Mouse (Mus musculus) brain, embryonic 14.5 days (tissue): ENCODE data around the gene Mpp3.

Experiments
- CTCF ChIP-seq: fragments of 200-500 bp; IDR thresholded peaks from 2 replicates; pipeline ENCODE4 v1.5.1; 2012; ENCODE audit warnings: inconsistent platforms, mild to moderate bottlenecking, moderate library complexity, borderline replicate concordance; ENCODE audit not compliant: insufficient read depth, insufficient read length; ENCODE audit errors: extremely low read depth
- POLR2A ChIP-seq: fragments of 200-500 bp; IDR thresholded peaks from 2 replicates; pipeline ENCODE4 v1.6.1; 2012; ENCODE audit warnings: mild to moderate bottlenecking, inconsistent platforms, borderline replicate concordance; ENCODE audit not compliant: poor library complexity, insufficient read depth, insufficient read length, severe bottlenecking; ENCODE audit errors: extremely low read depth

- no peak for TF ChIP-seq CTCF
- TF ChIP-seq POLR2A, result no peak
Observed at GRCm38 (mm10) chr11:102025354-102025753, 2.9 kb downstream of the Mpp3 start.
